Mouse (Mus musculus): ENCODE measurements around the gene Kctd11. TPM values are rescaled to one million over a fixed set of nuclear protein-coding genes. Genes with fewer than 3 reads are reported as not detected.
"Not testable (repeated sequence)": the region's sequence is repeated elsewhere in the genome, so short reads cannot be mapped to it uniquely, and the experiment has no call there.

The Kctd11 gene
- polyA plus RNA-seq, 1 experiment from 2014 or later = 4.8 TPM

GRCm38 (mm10) chr11:69917379-69917948 is 36.3 kb upstream of the Kctd11 start:
- Histone ChIP-seq H3K4me1 (peaks cover 74% of the 10 kb centered on the region), H3K36me3 (replicated peaks) (peaks cover 68% of the 10 kb centered on the region), H3K9me3 (no peaks in the 10 kb centered on the region), H3K27me3 (ENCODE audit: poor library complexity, severe bottlenecking) (no peaks in the 10 kb centered on the region), H3K4me3 (peak overlapping the region; percentile 19; the same call in 1 of the 2 replicates), H3K27ac (no peak overlapping the region)
- WGBS = 88% methylated on average over 8 of the region's 8 CpGs
- DNase-seq (ENCODE audit: extremely low spot score, low spot score) = no peak

- not testable (repeated sequence) for H3K27ac ChIP-seq; H3K27me3 ChIP-seq (ENCODE audit: poor library complexity, severe bottlenecking); DNase-seq (ENCODE audit: extremely low spot score, low spot score); H3K9me3 ChIP-seq
- WGBS = 72% methylated on average over 7 of the region's 7 CpGs
- H3K36me3 ChIP-seq (replicated peaks) = peaks cover 74% of the 10 kb centered on the region
- peak overlapping the region; percentile 96; the same call in 1 of the 2 replicates for H3K4me3 ChIP-seq
- H3K4me1 ChIP-seq = peaks cover 69% of the 10 kb centered on the region
Measured at GRCm38 (mm10) chr11:69916652-69917378, 35.6 kb upstream of the Kctd11 start.

- 74% methylated on average over 5 of the region's 5 CpGs for WGBS
- no peak for DNase-seq (ENCODE audit: extremely low spot score, low spot score)
- H3K27ac ChIP-seq = no peak overlapping the region
- no peaks in the 10 kb centered on the region for H3K27me3 ChIP-seq (ENCODE audit: poor library complexity, severe bottlenecking)
- H3K4me1 ChIP-seq = peaks cover 69% of the 10 kb centered on the region
- no peaks in the 10 kb centered on the region for H3K9me3 ChIP-seq
- H3K36me3 ChIP-seq (replicated peaks) = peaks cover 83% of the 10 kb centered on the region
- peak overlapping the region; percentile 96 for H3K4me3 ChIP-seq
Measured at GRCm38 (mm10) chr11:69915667-69916627, 34.7 kb upstream of the Kctd11 start.

- 43% methylated on average over 9 of the region's 9 CpGs for WGBS
- H3K4me1 ChIP-seq = peaks cover 66% of the 10 kb centered on the region
- no peaks in the 10 kb centered on the region for H3K9me3 ChIP-seq
- peak; percentile 14 for DNase-seq (ENCODE audit: extremely low spot score, low spot score)
- peak overlapping the region; percentile 96; the same call in 1 of the 2 replicates for H3K27ac ChIP-seq
- H3K4me3 ChIP-seq = peak overlapping the region; percentile 96
- no peaks in the 10 kb centered on the region for H3K27me3 ChIP-seq (ENCODE audit: poor library complexity, severe bottlenecking)
- H3K36me3 ChIP-seq (replicated peaks) = peaks cover 93% of the 10 kb centered on the region
Measured at GRCm38 (mm10) chr11:69914917-69915430, 33.8 kb upstream of the Kctd11 start.

GRCm38 (mm10) chr11:69914372-69914764 is 33.2 kb upstream of the Kctd11 start:
- Histone ChIP-seq H3K4me1 (peaks cover 60% of the 10 kb centered on the region), H3K27ac (peak overlapping the region; percentile 96), H3K27me3 (ENCODE audit: poor library complexity, severe bottlenecking) (no peaks in the 10 kb centered on the region), H3K9me3 (no peaks in the 10 kb centered on the region), H3K36me3 (replicated peaks) (peaks cover 94% of the 10 kb centered on the region), H3K4me3 (peak overlapping the region; percentile 96)
- WGBS = 4% methylated on average over 17 of the region's 17 CpGs
- DNase-seq (ENCODE audit: extremely low spot score, low spot score) = no peak

GRCm38 (mm10) chr11:69913554-69914371 is 32.6 kb upstream of the Kctd11 start, which contains the start of gene Gps2:
Gene Gps2 (plus strand): TSS chr11:69913888.
- no peaks in the 10 kb centered on the region for H3K9me3 ChIP-seq
- 2% methylated on average over 61 of the region's 61 CpGs for WGBS
- peak; percentile 97 for DNase-seq (ENCODE audit: extremely low spot score, low spot score)
- H3K36me3 ChIP-seq (replicated peaks) = peaks cover 94% of the 10 kb centered on the region
- peak within 1 kb of the TSS; percentile 96 for H3K27ac ChIP-seq
- H3K27me3 ChIP-seq (ENCODE audit: poor library complexity, severe bottlenecking) = no peaks in the 10 kb centered on the region
- peaks cover 53% of the 10 kb centered on the region for H3K4me1 ChIP-seq
- H3K4me3 ChIP-seq = peak within 1 kb of the TSS; percentile 96

GRCm38 (mm10) chr11:69912716-69913530 is 31.7 kb upstream of the Kctd11 start:
- Histone ChIP-seq H3K27me3 (ENCODE audit: poor library complexity, severe bottlenecking) (no peaks in the 10 kb centered on the region), H3K27ac (peak overlapping the region; percentile 96), H3K4me1 (peaks cover 49% of the 10 kb centered on the region), H3K36me3 (replicated peaks) (peaks cover 94% of the 10 kb centered on the region), H3K4me3 (peak overlapping the region; percentile 96), H3K9me3 (no peaks in the 10 kb centered on the region)
- 79% methylated on average over 15 of the region's 15 CpGs for WGBS
- DNase-seq (ENCODE audit: extremely low spot score, low spot score) = no peak

- peak overlapping the region; percentile 1; the same call in 1 of the 2 replicates for H3K4me3 ChIP-seq
- H3K27ac ChIP-seq = no peak overlapping the region
- DNase-seq (ENCODE audit: extremely low spot score, low spot score) = no peak
- peaks cover 40% of the 10 kb centered on the region for H3K4me1 ChIP-seq
- no peaks in the 10 kb centered on the region for H3K27me3 ChIP-seq (ENCODE audit: poor library complexity, severe bottlenecking)
- H3K9me3 ChIP-seq = no peaks in the 10 kb centered on the region
- peaks cover 94% of the 10 kb centered on the region for H3K36me3 ChIP-seq (replicated peaks)
- 86% methylated on average over 6 of the region's 6 CpGs for WGBS
Measured at GRCm38 (mm10) chr11:69911701-69912100, 30.5 kb upstream of the Kctd11 start.

- no peak for DNase-seq (ENCODE audit: extremely low spot score, low spot score)
Measured at GRCm38 (mm10) chr11:69910781-69911560, 29.8 kb upstream of the Kctd11 start.

GRCm38 (mm10) chr11:69910177-69910576 is 29.0 kb upstream of the Kctd11 start:
- DNase-seq (ENCODE audit: extremely low spot score, low spot score) = no peak
- H3K36me3 ChIP-seq (replicated peaks) = peaks cover 94% of the 10 kb centered on the region
- no peak overlapping the region for H3K4me3 ChIP-seq
- H3K27me3 ChIP-seq (ENCODE audit: poor library complexity, severe bottlenecking) = no peaks in the 10 kb centered on the region
- H3K9me3 ChIP-seq = no peaks in the 10 kb centered on the region
- 93% methylated on average over 8 of the region's 8 CpGs for WGBS
- peaks cover 25% of the 10 kb centered on the region for H3K4me1 ChIP-seq
- H3K27ac ChIP-seq = no peak overlapping the region

More at GRCm38 (mm10) chr11:69910781-69911560, 29.8 kb upstream of the Kctd11 start:
- Histone ChIP-seq H3K4me1 (peaks cover 33% of the 10 kb centered on the region), H3K4me3 (0 out of 2 replicates have a peak overlapping the region, but pooled peaks have one; percentile 1), H3K27me3 (ENCODE audit: poor library complexity, severe bottlenecking) (no peaks in the 10 kb centered on the region), H3K36me3 (replicated peaks) (peaks cover 94% of the 10 kb centered on the region), H3K9me3 (no peaks in the 10 kb centered on the region), H3K27ac (no peak overlapping the region)
- 93% methylated on average over 17 of the region's 17 CpGs for WGBS

Measured in forebrain, embryonic 10.5 days (tissue).